Mouse (Mus musculus) adrenal gland, postnatal 4 days (tissue): ENCODE measurements at regions not wholly inside any gene's neighbourhood (a gene's known extent, or its start where the extent isn't known, plus 50 kb on each side); places are given as distances from the start of the nearest gene placed in this dataset.

Experiments
- DNase-seq, 2 experiments: peaks; one replicate each; pipeline ENCODE4 v3.0.0; 2021 to 2022; ENCODE audit warnings: low spot score in 2 of 2, mixed read lengths in 2 of 2

- no peak for DNase-seq
These were observed 60.1 kb upstream of the Kcnj6 start for GRCm38 (mm10) chr16:95057596-95057995.

- DNase-seq, result no peak
These were observed 66.9 kb upstream of the Kcnj6 start for GRCm38 (mm10) chr16:95064423-95064822.

- no peak for DNase-seq
These were observed 69.2 kb upstream of the Kcnj6 start for GRCm38 (mm10) chr16:95066687-95067086.

GRCm38 (mm10) chr16:95092471-95093221 is 95.1 kb upstream of the Kcnj6 start:
- no peak for DNase-seq

- DNase-seq, result peak; percentile 7 to 11
These were observed 96.3 kb upstream of the Kcnj6 start for GRCm38 (mm10) chr16:95093753-95094152.

GRCm38 (mm10) chr16:95100954-95101353 is 103.5 kb upstream of the Kcnj6 start:
- DNase-seq, result no peak

- DNase-seq, result no peak
These were observed 120.0 kb upstream of the Kcnj6 start for GRCm38 (mm10) chr16:95117531-95117930.

DNA sequence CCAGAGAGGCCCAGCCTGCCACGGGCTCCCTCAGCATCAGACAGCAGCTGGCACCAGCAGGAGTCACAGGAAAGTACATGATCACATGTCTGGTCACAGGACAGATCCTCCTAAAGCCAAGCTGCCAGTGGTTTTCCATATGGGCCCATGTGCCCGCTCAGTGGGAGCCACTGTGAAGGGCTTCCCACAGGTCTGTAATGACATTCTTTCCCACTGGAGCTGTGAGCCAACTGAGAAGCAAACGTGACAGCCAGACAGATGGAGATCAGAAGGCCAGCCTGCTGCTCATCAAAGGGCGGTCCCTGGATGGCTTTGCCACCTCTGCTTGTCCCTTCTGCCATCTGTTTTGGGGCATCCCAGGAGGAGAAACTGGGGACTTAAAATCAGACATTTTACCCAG is 121.8 kb upstream of the Kcnj6 start:
- DNase-seq, result no peak

DNA sequence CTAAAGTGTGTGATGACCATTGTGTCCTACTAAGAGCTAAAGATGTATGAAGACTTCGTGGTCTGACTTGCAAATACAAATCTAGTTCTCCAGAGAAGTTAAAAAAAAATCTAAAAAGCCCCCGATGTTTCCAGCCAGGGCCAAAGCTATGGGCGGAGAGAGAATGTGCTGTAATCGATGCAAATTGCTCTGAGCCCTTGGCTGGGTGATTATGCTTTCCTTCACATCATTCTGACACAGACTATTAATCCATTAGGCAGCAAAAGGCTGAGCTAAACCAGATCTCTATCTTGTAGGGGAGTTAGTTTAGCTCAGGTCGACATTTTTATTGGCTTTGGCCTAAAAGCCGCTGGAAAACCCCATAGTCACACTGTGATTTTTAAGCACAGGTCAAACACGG is 124.5 kb upstream of the Kcnj6 start:
- DNase-seq, result no peak

DNA sequence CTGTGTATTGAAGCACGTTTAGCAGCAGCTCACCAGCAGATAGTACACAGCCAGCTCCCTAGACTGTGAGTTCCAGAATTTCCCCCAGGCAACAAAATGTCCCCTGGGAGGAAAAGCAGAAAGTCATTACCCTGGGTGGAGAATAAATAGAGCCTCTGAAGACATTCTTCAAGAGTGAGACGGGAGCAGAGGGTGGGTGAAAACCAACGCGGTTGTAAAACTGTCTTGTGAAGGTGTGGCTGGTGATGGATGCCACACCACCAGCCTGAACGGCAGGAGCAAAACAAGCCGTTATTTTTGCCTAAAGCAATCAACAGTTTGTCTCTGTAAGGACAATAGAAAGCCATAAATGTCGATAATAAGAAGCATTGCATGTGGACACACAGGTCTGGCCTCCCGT is 129.7 kb upstream of the Kcnj15 start:
- DNase-seq, result no peak

DNA sequence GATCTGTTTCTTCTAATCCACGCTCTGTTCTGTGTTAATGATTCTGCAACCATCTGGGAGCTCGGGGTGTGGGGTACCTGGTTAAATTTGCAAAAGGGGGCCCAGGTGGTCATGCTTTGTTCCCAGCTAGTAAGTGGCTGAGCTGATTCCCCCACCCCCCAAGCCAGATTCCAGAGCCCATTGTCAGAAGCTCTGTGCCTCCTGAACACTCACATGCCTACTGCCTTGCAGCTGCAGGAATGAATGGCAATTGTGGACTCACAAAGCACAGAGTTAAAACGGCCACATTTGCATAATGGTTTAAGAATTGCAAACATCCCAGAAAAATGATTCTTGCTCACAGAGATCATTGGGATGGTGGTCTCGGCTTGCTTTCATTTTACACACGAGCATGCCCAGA is 125.5 kb upstream of the Kcnj15 start:
- DNase-seq, result no peak

GRCm38 (mm10) chr16:95138809-95139208 is 118.5 kb upstream of the Kcnj15 start:
- DNase-seq, result no peak

- DNase-seq, result no peak
These were observed 115.6 kb upstream of the Kcnj15 start for GRCm38 (mm10) chr16:95141510-95142394.

DNA sequence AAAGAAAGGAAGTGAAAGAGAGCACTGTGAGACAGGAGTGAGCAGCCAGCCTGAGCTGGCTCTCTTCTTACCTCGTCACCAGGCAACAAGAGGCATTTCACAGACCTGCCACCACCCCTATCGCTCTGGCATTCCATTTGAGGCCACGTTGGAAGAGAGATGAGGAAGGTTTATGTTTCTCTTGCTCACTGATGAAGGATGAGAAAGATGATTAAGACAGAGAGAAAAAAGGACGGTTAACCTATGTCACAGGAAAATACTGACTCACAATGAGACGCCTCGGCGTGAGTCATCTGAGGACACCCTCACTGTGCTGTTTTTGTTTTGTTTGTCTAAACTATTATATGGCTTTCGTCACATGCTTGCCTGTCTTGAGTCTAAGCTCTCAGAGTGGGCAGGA is 106.9 kb upstream of the Kcnj15 start:
- no peak for DNase-seq

DNA sequence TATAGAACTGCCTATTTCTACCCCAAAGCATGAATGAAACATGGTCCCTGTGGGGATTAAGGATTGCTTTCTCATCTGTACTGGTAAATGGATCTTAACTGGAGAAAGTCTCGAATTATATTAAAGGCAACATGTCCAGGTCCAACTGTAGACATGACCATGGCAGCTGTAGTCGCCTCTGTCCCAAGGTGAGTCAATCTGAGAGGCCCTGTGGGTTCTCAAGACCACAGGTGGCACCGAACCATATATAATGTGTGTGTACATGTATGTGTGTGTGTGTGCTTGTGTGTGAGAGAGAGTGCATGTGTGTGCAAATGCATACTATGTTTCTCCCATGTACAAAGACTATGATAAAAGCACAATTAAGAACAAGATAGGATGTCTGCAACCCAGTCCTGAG is 105.9 kb upstream of the Kcnj15 start:
- no peak for DNase-seq

DNA sequence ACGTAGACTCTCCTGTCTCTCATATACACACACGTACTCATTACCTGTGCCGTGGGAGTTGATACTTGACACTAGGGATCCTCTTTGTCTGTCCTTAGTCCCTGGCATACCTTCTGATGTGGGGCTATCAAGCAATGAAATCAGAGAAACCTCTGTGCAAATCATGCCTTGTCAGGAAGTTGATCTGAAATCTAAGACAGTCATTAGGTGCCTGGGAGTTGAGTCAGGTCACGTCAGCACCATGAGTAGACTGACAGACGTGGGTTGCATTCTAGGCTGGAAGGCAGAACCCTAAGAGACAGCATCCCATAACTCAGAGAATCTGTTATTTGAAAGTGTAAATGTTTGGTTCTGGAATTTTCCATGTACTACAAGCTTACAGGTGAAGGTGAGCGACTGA is 105.4 kb upstream of the Kcnj15 start:
- DNase-seq, result no peak

DNA sequence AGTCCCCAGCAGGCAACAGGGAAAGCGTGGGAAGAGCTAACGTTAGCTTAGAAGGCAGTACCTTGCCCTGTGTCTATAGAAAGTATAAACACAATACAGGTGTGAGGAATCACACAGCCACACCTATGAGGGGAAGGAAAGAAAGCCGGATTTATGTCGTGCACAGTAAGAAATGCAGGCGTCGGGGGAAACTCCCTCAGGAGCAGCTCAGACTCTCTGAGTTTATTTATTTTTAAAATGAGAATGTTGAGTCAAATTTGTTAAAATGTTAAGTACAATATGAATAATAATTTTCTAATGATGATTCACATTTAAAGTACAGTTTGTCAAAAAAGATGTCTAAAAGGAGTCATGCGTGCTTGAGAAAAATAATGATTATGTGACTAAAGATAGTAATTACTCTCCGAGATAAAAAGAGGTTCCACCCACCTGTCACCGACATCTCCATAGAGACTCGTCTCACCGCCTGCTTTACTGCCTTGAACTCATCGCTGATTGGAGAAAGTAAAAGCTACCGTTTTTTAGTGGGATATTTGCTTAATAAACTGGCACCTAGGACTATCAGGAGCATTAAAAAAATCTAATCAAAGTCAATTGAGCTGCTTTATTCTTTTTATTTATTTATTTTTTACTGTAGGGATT is 104.5 kb upstream of the Kcnj15 start:
- DNase-seq, result no peak

DNA sequence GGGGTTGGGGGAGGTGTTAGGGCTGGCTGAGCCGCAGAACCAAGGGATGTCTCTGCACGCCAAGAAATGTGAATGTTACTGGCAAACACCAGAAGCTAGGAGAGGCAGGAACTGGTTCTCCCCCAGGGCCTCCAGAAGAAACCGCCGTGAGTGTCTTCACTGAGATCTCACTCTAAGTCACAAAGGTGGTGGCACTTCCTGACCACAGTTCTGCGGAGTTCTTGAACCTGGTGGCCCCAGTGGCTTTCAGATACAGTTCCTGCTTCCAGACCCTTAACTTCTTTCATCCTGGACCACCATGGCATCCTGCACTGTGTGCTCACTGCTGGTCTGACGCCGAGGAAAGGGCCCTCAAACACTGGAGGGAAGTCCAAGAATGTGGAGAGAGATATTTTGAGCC is 89.0 kb upstream of the Kcnj15 start:
- no peak for DNase-seq

DNA sequence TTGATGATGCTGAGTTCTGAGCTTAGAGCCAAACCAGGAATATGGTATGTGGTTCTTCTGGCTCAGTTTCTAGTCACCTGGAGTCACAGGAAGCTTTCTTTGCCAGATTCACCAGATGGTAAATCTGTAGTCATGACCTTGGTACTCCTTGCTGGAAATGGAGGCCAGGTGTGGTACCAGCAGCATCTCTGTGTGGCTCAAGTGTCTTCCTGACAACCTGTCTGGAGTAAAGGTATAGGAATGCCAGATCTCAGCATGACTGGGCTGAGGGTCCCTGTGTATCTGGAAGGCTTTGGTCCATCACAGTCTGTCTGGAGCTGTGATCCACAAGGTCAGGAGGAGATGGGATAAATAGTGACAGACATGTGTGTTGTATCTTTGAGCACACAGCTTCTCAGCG is 88.0 kb upstream of the Kcnj15 start:
- DNase-seq, result no peak

DNA sequence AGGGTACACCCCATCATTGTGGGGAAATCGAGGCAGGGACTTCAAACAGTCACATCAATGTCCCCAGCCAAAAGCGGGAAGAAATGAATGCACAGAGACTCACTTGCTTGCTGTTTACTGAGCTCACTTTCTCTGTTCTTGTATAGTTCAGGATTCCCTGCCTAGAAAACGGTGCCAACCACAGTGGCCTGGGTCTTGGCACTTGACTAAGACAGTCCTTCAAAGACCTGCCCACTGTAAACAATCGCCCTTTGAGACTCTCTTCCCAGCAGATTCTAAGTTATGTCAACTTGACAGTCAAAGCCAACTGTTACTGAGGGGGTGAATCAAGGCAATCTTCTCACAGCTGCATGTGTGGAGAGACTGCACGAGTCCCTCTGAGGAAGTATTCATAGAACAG is 76.8 kb upstream of the Kcnj15 start:
- no peak for DNase-seq

- no peak for DNase-seq
These were observed 72.0 kb upstream of the Kcnj15 start for GRCm38 (mm10) chr16:95185341-95185740.

- no peak for DNase-seq
These were observed 68.2 kb upstream of the Kcnj15 start for GRCm38 (mm10) chr16:95189114-95189513.
